10 mouse cellular contexts compared by ENCODE assay signal in the genomic region with DNA sequence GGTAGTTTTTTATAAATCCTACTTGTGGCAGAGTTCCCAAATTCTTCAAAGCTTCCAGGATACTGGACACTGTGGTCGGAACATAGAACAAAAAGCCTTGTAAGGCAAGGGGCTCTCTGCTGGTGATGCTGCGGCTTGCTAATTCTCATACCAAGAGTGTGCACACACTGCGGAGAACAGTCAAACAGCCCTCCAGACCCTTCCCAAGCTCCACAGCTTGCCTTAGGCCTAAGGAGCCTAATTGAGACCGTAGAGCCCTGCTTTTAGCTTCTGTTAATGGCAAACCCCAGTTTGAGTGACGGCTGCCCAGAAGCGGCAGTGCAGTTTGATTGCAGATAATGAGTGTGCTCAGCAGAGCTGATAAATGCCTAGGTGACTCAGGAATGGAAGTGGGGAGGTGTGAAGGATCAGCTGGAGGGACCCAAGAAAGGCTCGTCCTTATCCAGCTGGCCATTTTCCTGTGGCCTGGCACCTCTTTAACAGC. TPM values are rescaled to one million over a fixed set of nuclear protein-coding genes. Genes with fewer than 3 reads are reported as not detected.
DNase-seq lines count a peak whose midpoint lies in the region; ATAC-seq lines count a peak whose summit lies in the region.
"Had no signal": no experiment of that assay in that cellular context is flagged by ENCODE, and none has a peak within 500 bp of the region (broad histone marks: within the 10 kb centered on the region; RNA-seq: fewer than 3 reads in every experiment).

No protein-coding gene starts in this region.

- no peaks in the 10 kb centered on the region for H3K9me3 ChIP-seq in hindbrain, embryonic 13.5 days
- H3K9me3 ChIP-seq in hindbrain, embryonic 14.5 days (ENCODE audit: control insufficient read depth, low read length) = no peaks in the 10 kb centered on the region
- no peaks in the 10 kb centered on the region for H3K9me3 ChIP-seq in forebrain, embryonic 14.5 days (replicated peaks; ENCODE audit: control insufficient read depth, low read length)
- H3K9me3 ChIP-seq: embryonic facial prominence, embryonic 12.5 days had no signal

- H3K27me3 ChIP-seq in hindbrain, embryonic 13.5 days = no peaks in the 10 kb centered on the region
- no peaks in the 10 kb centered on the region for H3K27me3 ChIP-seq in hindbrain, embryonic 14.5 days (ENCODE audit: control insufficient read depth, insufficient read depth, low read length)
- no peaks in the 10 kb centered on the region for H3K27me3 ChIP-seq in forebrain, embryonic 14.5 days (replicated peaks; ENCODE audit: control insufficient read depth, insufficient read depth, low read length)
- H3K27me3 ChIP-seq: embryonic facial prominence, embryonic 12.5 days had no signal

- H3K36me3 ChIP-seq in hindbrain, embryonic 13.5 days = no peaks in the 10 kb centered on the region
- H3K36me3 ChIP-seq in hindbrain, embryonic 14.5 days (replicated peaks; ENCODE audit: control insufficient read depth, insufficient read depth) = no peaks in the 10 kb centered on the region
- H3K36me3 ChIP-seq in forebrain, embryonic 14.5 days (ENCODE audit: control insufficient read depth, insufficient read depth, low read length) = no peaks in the 10 kb centered on the region
- H3K36me3 ChIP-seq: embryonic facial prominence, embryonic 12.5 days had no signal

- no peak overlapping the region for H3K9ac ChIP-seq in hindbrain, embryonic 13.5 days
- no peak overlapping the region for H3K9ac ChIP-seq in hindbrain, embryonic 14.5 days
- no peak overlapping the region for H3K9ac ChIP-seq in forebrain, embryonic 14.5 days (ENCODE audit: low read length)
- H3K9ac ChIP-seq: embryonic facial prominence, embryonic 12.5 days had no signal

- no peak for ATAC-seq in hindbrain, embryonic 13.5 days (ENCODE audit: low FRiP score)
- ATAC-seq in hindbrain, embryonic 14.5 days (ENCODE audit: low FRiP score) = no peak
- peak; percentile 68 for ATAC-seq in forebrain, embryonic 14.5 days

- H3K4me1 ChIP-seq in hindbrain, embryonic 13.5 days (replicated peaks) = peaks cover 15% of the 10 kb centered on the region
- H3K4me1 ChIP-seq in hindbrain, embryonic 14.5 days (replicated peaks; ENCODE audit: control insufficient read depth, insufficient read depth, low read length) = 0 out of 2 replicates have a peak, but pooled peaks cover 6% of the 10 kb centered on the region
- peaks cover 9% of the 10 kb centered on the region for H3K4me1 ChIP-seq in forebrain, embryonic 14.5 days (ENCODE audit: control insufficient read depth, insufficient read depth, low read length)

- 39% methylated on average over 7 of the region's 7 CpGs for WGBS in hindbrain, embryonic 13.5 days
- WGBS in hindbrain, embryonic 14.5 days = 39% methylated on average over 7 of the region's 7 CpGs
- WGBS in forebrain, embryonic 14.5 days = 18% methylated on average over 7 of the region's 7 CpGs

- no peak overlapping the region for H3K4me3 ChIP-seq in hindbrain, embryonic 13.5 days
- H3K4me3 ChIP-seq in hindbrain, embryonic 14.5 days (replicated peaks; ENCODE audit: low read length) = no peak overlapping the region
- H3K4me3 ChIP-seq in forebrain, embryonic 14.5 days (ENCODE audit: low read depth, low read length) = no peak overlapping the region
- H3K4me3 ChIP-seq: embryonic facial prominence, embryonic 12.5 days had no signal

- peak overlapping the region; percentile 48; the same call in 1 of the 2 replicates for H3K27ac ChIP-seq in hindbrain, embryonic 13.5 days
- H3K27ac ChIP-seq in hindbrain, embryonic 14.5 days = no peak overlapping the region
- peak overlapping the region; percentile 48; the same call in 1 of the 2 replicates for H3K27ac ChIP-seq in forebrain, embryonic 14.5 days (ENCODE audit: low read depth, low read length)
- H3K27ac ChIP-seq: embryonic facial prominence, embryonic 12.5 days had no signal

- H3K4me2 ChIP-seq in hindbrain, embryonic 13.5 days = no peak overlapping the region
- H3K4me2 ChIP-seq in hindbrain, embryonic 14.5 days (replicated peaks) = no peak overlapping the region
- H3K4me2 ChIP-seq in forebrain, embryonic 14.5 days (ENCODE audit: low read length) = no peak overlapping the region
- H3K4me2 ChIP-seq: embryonic facial prominence, embryonic 12.5 days had no signal

- no peak for DNase-seq in hindbrain, embryonic 14.5 days (ENCODE audit: low spot score)
- peak; percentile 62 for DNase-seq in brain, adult 2 months (ENCODE audit: low read depth, low spot score)
- peak; percentile 59 for DNase-seq in forebrain, embryonic 14.5 days (ENCODE audit: low spot score)
- DNase-seq in kidney, postnatal 14 days = peak; percentile 11
- DNase-seq in spleen, postnatal 4 days (ENCODE audit: low spot score in 2 of 2) = no peak
- DNase-seq in cerebellum, adult 8-10 months = no peak
- DNase-seq in urinary bladder, postnatal 25 days (ENCODE audit: low spot score) = no peak
- DNase-seq: adrenal gland, adult 8-10 months had no signal

RNA-seq across cellular contexts. Expression of gene Cacnb4, which starts 52.7 kb away (rescaled TPM):
- 11.0 and 13.3 TPM in 2 replicates for polyA plus RNA-seq in hindbrain, embryonic 13.5 days (2015; fragmentation: Nextera tagmentation; extraction: Ambion mirVana)
- 15.0 and 15.8 TPM in 2 replicates for polyA plus RNA-seq in hindbrain, embryonic 14.5 days (2014; fragmentation: Nextera tagmentation; extraction: Ambion mirVana)
- 10.6 and 13.5 TPM in 2 replicates for polyA plus RNA-seq in forebrain, embryonic 14.5 days (2014; fragmentation: Nextera tagmentation; extraction: Ambion mirVana)

Comparison
In these comparisons a context has a peak if more than half of its experiments do, and no peak if none do; other contexts are left out.
1. DNase-seq: peak in brain, adult 2 months (single experiment), forebrain, embryonic 14.5 days (single experiment) and kidney, postnatal 14 days (single experiment); none in hindbrain, embryonic 14.5 days (single experiment), spleen, postnatal 4 days (0 of 2), cerebellum, adult 8-10 months (single experiment) and urinary bladder, postnatal 25 days (single experiment).